Mouse (Mus musculus) forebrain, embryonic 12.5 days (tissue): ENCODE results near the gene Zfp975. TPM values are rescaled to one million over a fixed set of nuclear protein-coding genes. Genes with fewer than 3 reads are reported as not detected.

Source experiments
- polyA plus RNA-seq: library from polyadenylated mRNA; unstranded; fragments of >200 nt; fragmentation: Nextera tagmentation; extraction: Ambion mirVana; gene quantifications from 2 replicates; pipeline ENCODE4 v1.2.1, GENCODE M21; 2016

The Zfp975 gene
- polyA plus RNA-seq, 1 experiment from 2014 or later, result 5.8 TPM

Other genes with a start within 250 kb of the Zfp975 start
- not detected in 2 replicates for gene 4933421I07Rik, start 244.6 kb downstream of the Zfp975 start, polyA plus RNA-seq
- gene Zfp141, start 187.0 kb downstream of the Zfp975 start, polyA plus RNA-seq, result 12.2 and 12.8 TPM in 2 replicates
- not detected in 2 replicates for gene Gm21028, start 114.2 kb downstream of the Zfp975 start, polyA plus RNA-seq
- 0.96 and 1.4 TPM in 2 replicates for gene Zfp977, start 100.2 kb downstream of the Zfp975 start, polyA plus RNA-seq
- gene Zfp976, start 50.2 kb downstream of the Zfp975 start, polyA plus RNA-seq, result 3.0 and 3.8 TPM in 2 replicates
- not detected in 2 replicates for gene Gm17067, start 34.3 kb upstream of the Zfp975 start, polyA plus RNA-seq
- gene Vmn2r62, start 100.8 kb upstream of the Zfp975 start, polyA plus RNA-seq, result not detected in 2 replicates
- gene Gm2381, start 174.5 kb upstream of the Zfp975 start, polyA plus RNA-seq, result not detected in 2 replicates
- gene Vmn2r63, start 241.1 kb upstream of the Zfp975 start, polyA plus RNA-seq, result not detected in 2 replicates